ENCODE assay signal across 27 mouse cellular contexts in the genomic region with DNA sequence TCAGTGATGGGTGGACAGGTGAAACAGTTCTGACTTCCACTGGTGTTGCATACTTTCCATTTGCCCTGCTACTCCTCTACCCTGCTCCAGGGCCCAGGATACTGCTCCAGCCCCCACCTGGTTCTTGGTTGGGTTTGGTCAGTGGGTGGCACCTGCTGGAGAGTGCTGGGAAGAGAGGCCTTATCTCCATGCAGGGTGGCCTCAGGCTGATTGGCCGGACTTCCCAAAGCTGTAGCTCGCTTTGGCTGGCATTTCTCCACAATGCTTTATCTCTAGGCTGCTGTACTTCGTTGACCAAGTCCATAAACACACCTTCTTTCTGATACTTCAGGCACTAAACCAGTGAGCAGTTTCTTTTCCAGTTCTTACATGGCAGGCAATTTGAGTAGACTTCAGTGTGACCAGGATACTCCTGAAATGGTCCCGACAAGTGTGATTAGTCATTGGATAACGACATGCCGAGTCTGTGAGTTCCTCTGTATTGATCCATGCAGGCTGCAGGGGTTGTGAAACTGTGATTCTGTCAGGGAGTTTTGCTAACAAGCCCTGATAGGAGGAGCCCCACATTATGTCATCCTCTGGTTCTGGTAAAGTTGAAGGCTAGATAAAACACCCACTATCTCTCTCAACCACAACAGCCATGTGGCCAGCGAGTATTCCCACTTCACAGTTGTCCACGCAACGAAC. TPM values are rescaled to one million over a fixed set of nuclear protein-coding genes. Genes with fewer than 3 reads are reported as not detected.
DNase-seq lines count a peak whose midpoint lies in the region; ATAC-seq lines count a peak whose summit lies in the region.
"Had no signal": no experiment of that assay in that cellular context is flagged by ENCODE, and none has a peak within 500 bp of the region (broad histone marks: within the 10 kb centered on the region; RNA-seq: fewer than 3 reads in every experiment).

No protein-coding gene starts in this region.

- no peak overlapping the region for H3K9ac ChIP-seq in liver, embryonic 15.5 days
- no peak overlapping the region for H3K9ac ChIP-seq in stomach, embryonic 15.5 days
- no peak overlapping the region for H3K9ac ChIP-seq in hindbrain, embryonic 13.5 days
- H3K9ac ChIP-seq: forebrain, postnatal 0 days; heart, embryonic 15.5 days; hindbrain, embryonic 14.5 days; limb, embryonic 12.5 days; lung, embryonic 14.5 days; neural tube, embryonic 15.5 days had no signal

- H3K27me3 ChIP-seq in liver, embryonic 15.5 days: no peaks in the 10 kb centered on the region
- no peaks in the 10 kb centered on the region for H3K27me3 ChIP-seq in stomach, embryonic 15.5 days (replicated peaks)
- H3K27me3 ChIP-seq in hindbrain, embryonic 13.5 days: no peaks in the 10 kb centered on the region
- H3K27me3 ChIP-seq: heart, embryonic 15.5 days; limb, embryonic 12.5 days; neural tube, embryonic 15.5 days had no signal

- 17% methylated on average over 9 of the region's 9 CpGs for WGBS in liver, embryonic 15.5 days (ENCODE audit: insufficient replicate concordance)
- WGBS in stomach, embryonic 15.5 days: 40% methylated on average over 9 of the region's 9 CpGs
- 82% methylated on average over 9 of the region's 9 CpGs for WGBS in hindbrain, embryonic 13.5 days

- ATAC-seq in granulocyte monocyte progenitor cell, adult 5-6 weeks (replicated peaks; ENCODE audit: poor library complexity, severe bottlenecking): 0 out of 2 replicates have a peak, but pooled peaks have one; percentile 14
- ATAC-seq in liver, embryonic 15.5 days (ENCODE audit: insufficient read depth): peak; percentile 81
- peak; percentile 50 for ATAC-seq in stomach, embryonic 15.5 days (ENCODE audit: insufficient read depth, low FRiP score, low read depth)
- no peak for ATAC-seq in hindbrain, embryonic 13.5 days (ENCODE audit: low FRiP score)
- ATAC-seq: CD4-positive, CD25-positive, alpha-beta regulatory T cell, adult 4 months; forebrain, postnatal 0 days; inflammation-experienced regulatory T-cells, adult 6 months; midbrain, embryonic 16.5 days had no signal

- peak; percentile 14 for DNase-seq in liver
- DNase-seq in adrenal gland, adult 18-20 months (ENCODE audit: low spot score in 2 of 2): no peak
- DNase-seq in kidney, adult 8-10 months: no peak
- DNase-seq: adrenal gland, adult 2 months; cerebellum, adult 11 months; cerebellum, adult 9-11 months; forebrain, postnatal 0 days; gastrocnemius, postnatal 14 days; heart, postnatal 36 days; kidney, postnatal 14 days; lung, embryonic 14.5 days; lung, postnatal 36 days; right cerebral cortex, adult 18-20 months had no signal

- H3K9me3 ChIP-seq in liver, embryonic 15.5 days (replicated peaks): no peaks in the 10 kb centered on the region
- no peaks in the 10 kb centered on the region for H3K9me3 ChIP-seq in stomach, embryonic 15.5 days
- H3K9me3 ChIP-seq in hindbrain, embryonic 13.5 days: no peaks in the 10 kb centered on the region
- H3K9me3 ChIP-seq: forebrain, embryonic 10.5 days; heart, embryonic 15.5 days; limb, embryonic 12.5 days; neural tube, embryonic 15.5 days had no signal

- H3K4me1 ChIP-seq in liver, embryonic 15.5 days (replicated peaks): no peaks in the 10 kb centered on the region; the same call in 1 of the 2 replicates
- H3K4me1 ChIP-seq in stomach, embryonic 15.5 days: no peaks in the 10 kb centered on the region
- no peaks in the 10 kb centered on the region for H3K4me1 ChIP-seq in hindbrain, embryonic 13.5 days (replicated peaks)
- H3K4me1 ChIP-seq: forebrain, embryonic 10.5 days; heart, embryonic 15.5 days; neural tube, embryonic 15.5 days had no signal

- H3K36me3 ChIP-seq in liver, embryonic 15.5 days (replicated peaks): no peaks in the 10 kb centered on the region
- no peaks in the 10 kb centered on the region for H3K36me3 ChIP-seq in stomach, embryonic 15.5 days
- no peaks in the 10 kb centered on the region for H3K36me3 ChIP-seq in hindbrain, embryonic 13.5 days
- H3K36me3 ChIP-seq: forebrain, embryonic 10.5 days; heart, embryonic 15.5 days; limb, embryonic 12.5 days; neural tube, embryonic 15.5 days had no signal

- H3K4me3 ChIP-seq in liver, embryonic 15.5 days (replicated peaks): no peak overlapping the region
- H3K4me3 ChIP-seq in stomach, embryonic 15.5 days (replicated peaks): no peak overlapping the region
- H3K4me3 ChIP-seq in hindbrain, embryonic 13.5 days: no peak overlapping the region
- H3K4me3 ChIP-seq: forebrain, embryonic 10.5 days; heart, embryonic 15.5 days; limb, embryonic 12.5 days; neural tube, embryonic 15.5 days had no signal

- peak overlapping the region; percentile 39; the same call in 1 of the 2 replicates for H3K27ac ChIP-seq in liver, embryonic 15.5 days (replicated peaks)
- H3K27ac ChIP-seq in stomach, embryonic 15.5 days: no peak overlapping the region
- H3K27ac ChIP-seq in hindbrain, embryonic 13.5 days: no peak overlapping the region
- H3K27ac ChIP-seq: forebrain, embryonic 10.5 days; heart, embryonic 15.5 days; hindbrain, embryonic 14.5 days; limb, embryonic 12.5 days; neural tube, embryonic 15.5 days had no signal

- peak overlapping the region; percentile 6; the same call in 1 of the 2 replicates for H3K4me2 ChIP-seq in liver, embryonic 15.5 days
- no peak overlapping the region for H3K4me2 ChIP-seq in stomach, embryonic 15.5 days
- H3K4me2 ChIP-seq in hindbrain, embryonic 13.5 days: no peak overlapping the region
- H3K4me2 ChIP-seq: heart, embryonic 15.5 days; hindbrain, embryonic 14.5 days; limb, embryonic 12.5 days; lung, embryonic 14.5 days; neural tube, embryonic 15.5 days had no signal

RNA-seq across cellular contexts. Expression of a gene that starts 50.1 kb away (rescaled TPM):
- not detected in 2 replicates for total RNA-seq in granulocyte monocyte progenitor cell, adult 5-6 weeks (2014; fragmentation: Nextera tagmentation)
- not detected in 2 replicates for total RNA-seq in granulocyte monocyte progenitor cell, adult 5-6 weeks (2017)
- polyA plus RNA-seq in liver, embryonic 15.5 days (2015; fragmentation: Nextera tagmentation; extraction: Ambion mirVana): 2.2 and 2.4 TPM in 2 replicates
- polyA plus RNA-seq in stomach, embryonic 15.5 days (2015; fragmentation: Nextera tagmentation; extraction: Ambion mirVana): 6.3 and 8.1 TPM in 2 replicates
- 1 to 10 TPM; 1.2 to 1.3 TPM for total RNA-seq in adrenal gland, adult 18-20 months (2021)
- 0.62 and 0.64 TPM in 2 replicates for polyA plus RNA-seq in hindbrain, embryonic 13.5 days (2015; fragmentation: Nextera tagmentation; extraction: Ambion mirVana)
- total RNA-seq: layer of hippocampus, adult 8-10 months had no signal
- polyA plus RNA-seq: cortical plate, adult 2 months; inflammation-experienced regulatory T-cells, adult 6 months had no signal
